Mouse (Mus musculus) c-Kit-positive CD71-positive TER-119-positive erythroid progenitor cells, embryonic 14.5 days (primary cell): ENCODE data around the gene Mief2.
A peak's percentile ranks its signal among the peaks of the same experiment; 100 is the strongest.

Experiments
- DNase-seq: peaks from one replicate; pipeline ENCODE4 v3.0.0-alpha.2; 2013; ENCODE audit warnings: low spot score

The Mief2 gene

GRCm38 (mm10) chr11:60728260-60728761 lies at the start of gene Mief2:
Gene Mief2, plus strand, starts transcription at chr11:60728398.
- DNase-seq = peak; percentile 90

- no peak for DNase-seq
Measured at GRCm38 (mm10) chr11:60696165-60696564, 32.0 kb upstream of the Mief2 start.

GRCm38 (mm10) chr11:60697561-60697960 lies 30.6 kb upstream of the Mief2 start:
- peak; percentile 32 for DNase-seq

- DNase-seq = peak; percentile 15
Measured at GRCm38 (mm10) chr11:60698806-60699523, 29.2 kb upstream of the Mief2 start.

- peak; percentile 87 for DNase-seq
Measured at GRCm38 (mm10) chr11:60699524-60700075, 28.6 kb upstream of the Mief2 start, which contains the start of gene Llgl1. Gene Llgl1, plus strand, starts transcription at chr11:60699723.

- peak; percentile 21 for DNase-seq
Measured at GRCm38 (mm10) chr11:60700320-60701185, 27.6 kb upstream of the Mief2 start.

- no peak for DNase-seq
Measured at GRCm38 (mm10) chr11:60701611-60702010, 26.6 kb upstream of the Mief2 start.

- DNase-seq = peak; percentile 54
Measured at GRCm38 (mm10) chr11:60703131-60703530, 25.1 kb upstream of the Mief2 start.

GRCm38 (mm10) chr11:60704023-60704880 lies 23.9 kb upstream of the Mief2 start:
- DNase-seq = no peak

- DNase-seq = no peak
Measured at GRCm38 (mm10) chr11:60705255-60705654, 22.9 kb upstream of the Mief2 start.

GRCm38 (mm10) chr11:60706076-60706475 lies 22.1 kb upstream of the Mief2 start:
- no peak for DNase-seq

- no peak for DNase-seq
Measured at GRCm38 (mm10) chr11:60706696-60707480, 21.3 kb upstream of the Mief2 start.

- DNase-seq = no peak
Measured at GRCm38 (mm10) chr11:60707672-60708071, 20.5 kb upstream of the Mief2 start.

- DNase-seq = no peak
Measured at GRCm38 (mm10) chr11:60708631-60709030, 19.6 kb upstream of the Mief2 start.

GRCm38 (mm10) chr11:60709481-60710465 lies 18.4 kb upstream of the Mief2 start:
- DNase-seq = no peak

- DNase-seq = no peak
Measured at GRCm38 (mm10) chr11:60711218-60711617, 17.0 kb upstream of the Mief2 start.

- no peak for DNase-seq
Measured at GRCm38 (mm10) chr11:60712040-60712439, 16.2 kb upstream of the Mief2 start.

GRCm38 (mm10) chr11:60712639-60713255 lies 15.5 kb upstream of the Mief2 start:
- DNase-seq = no peak

- no peak for DNase-seq
Measured at GRCm38 (mm10) chr11:60715833-60716232, 12.4 kb upstream of the Mief2 start.
